Mouse (Mus musculus) granulocyte monocyte progenitor cell, adult 5-6 weeks (primary cell): ENCODE results near the gene Efnb1. TPM values are rescaled to one million over a fixed set of nuclear protein-coding genes. Genes with fewer than 3 reads are reported as not detected.

Experiments
- ATAC-seq: replicated peaks from 2 replicates; pipeline ENCODE4 v1.8.0; 2016; ENCODE audit warnings: mild to moderate bottlenecking, moderate TSS enrichment, inconsistent platforms; ENCODE audit not compliant: poor library complexity, severe bottlenecking
- total RNA-seq, 2 experiments: library from RNA; stranded (forward) in 1 of 2; stranded (reverse) in 1 of 2; fragments of 200-712, 200-1000 nt in 1 of 2; fragments of >200 nt in 1 of 2; fragmentation: Nextera tagmentation in 1 of 2; gene quantifications; 2 replicates each; pipeline ENCODE4 v1.2.3; 2014 to 2017

Gene Efnb1
- total RNA-seq, 2 experiments from 2014 or later, result 0.46 to 0.47 TPM

DNA sequence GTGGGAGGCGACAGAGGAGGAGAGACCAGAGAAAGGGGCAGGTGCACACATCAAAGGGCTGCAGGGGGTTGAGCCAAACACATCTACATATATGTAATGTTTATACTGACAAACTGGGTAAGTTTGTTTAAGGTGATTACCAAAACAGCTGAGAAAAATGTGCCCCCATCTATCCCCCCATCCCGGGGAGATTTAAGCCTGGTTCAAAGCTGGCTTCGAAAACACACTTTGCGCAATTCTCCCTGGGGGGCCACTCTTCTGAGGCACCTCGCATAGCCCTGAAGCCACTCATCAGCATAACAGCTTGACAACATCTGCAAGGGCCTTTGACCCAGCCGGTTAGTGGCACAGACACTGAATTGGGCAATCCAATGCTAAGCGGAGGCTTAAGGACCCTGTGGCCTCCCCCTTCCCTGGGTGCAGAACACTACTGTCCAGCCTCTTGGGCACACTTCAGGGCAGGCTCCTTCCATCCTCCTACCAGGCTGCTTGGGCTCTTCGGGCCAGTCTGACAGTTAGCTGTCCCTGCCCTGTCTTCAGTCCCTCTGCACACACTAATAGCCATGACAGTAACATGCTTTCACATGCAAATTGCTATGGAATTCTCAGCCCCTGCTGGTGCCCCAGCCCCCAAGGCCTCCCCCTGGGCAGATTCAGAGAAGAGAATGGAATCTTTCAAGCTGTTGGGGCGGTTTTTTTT lies 16.8 kb downstream of the Efnb1 start:
- ATAC-seq, result peak; percentile 33; the same call in 1 of the 2 replicates

DNA sequence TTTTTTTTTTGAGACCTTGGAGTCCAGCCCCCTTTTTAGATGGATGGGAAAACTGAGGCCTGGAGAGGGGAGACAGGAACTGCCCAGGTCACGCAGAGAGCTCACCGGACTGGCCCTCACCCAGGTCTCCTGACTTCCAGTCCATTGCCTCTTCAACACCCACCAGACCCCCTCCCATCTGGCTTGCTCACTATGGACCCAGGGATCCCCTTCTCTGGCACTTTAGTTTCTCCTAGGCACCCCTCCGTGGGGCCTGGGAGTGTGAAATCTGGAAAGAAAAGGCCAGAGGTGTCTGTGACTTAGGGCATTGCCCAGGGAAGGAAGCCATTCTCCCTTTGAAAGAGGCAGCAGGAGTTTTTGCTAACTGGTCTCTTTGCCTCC lies 17.3 kb downstream of the Efnb1 start:
- no peak for ATAC-seq

- no peak for ATAC-seq
Measured at GRCm38 (mm10) chrX:99154358-99154757, 18.4 kb downstream of the Efnb1 start.

GRCm38 (mm10) chrX:99159020-99159419 lies 23.1 kb downstream of the Efnb1 start:
- no peak for ATAC-seq

- ATAC-seq, result peak; percentile 17; the same call in 1 of the 2 replicates
Measured at GRCm38 (mm10) chrX:99164111-99164510, 28.2 kb downstream of the Efnb1 start.

- no peak for ATAC-seq
Measured at GRCm38 (mm10) chrX:99164855-99165368, 29.0 kb downstream of the Efnb1 start.

GRCm38 (mm10) chrX:99167014-99167413 lies 31.1 kb downstream of the Efnb1 start:
- peak; percentile 63 for ATAC-seq

DNA sequence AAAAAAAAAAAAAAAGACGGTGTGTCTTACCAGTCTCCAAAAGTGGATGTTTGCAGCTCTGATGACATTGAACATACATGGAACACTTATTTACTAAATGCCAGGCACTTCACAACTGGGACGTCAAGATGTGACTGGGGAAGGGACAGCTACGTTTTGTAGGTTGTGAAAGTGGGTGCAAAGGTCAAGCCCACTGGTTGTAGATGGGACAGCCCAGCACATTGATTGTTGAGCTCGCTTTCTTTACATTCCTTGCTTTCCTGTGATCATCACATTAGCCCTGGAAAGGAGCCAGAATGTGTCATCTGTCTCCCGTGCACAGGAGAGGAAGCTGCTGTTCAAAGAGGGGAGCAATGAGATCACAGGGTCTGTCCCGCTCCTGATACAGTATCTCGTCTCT lies 31.6 kb downstream of the Efnb1 start:
- no peak for ATAC-seq

- ATAC-seq, result no peak
Measured at GRCm38 (mm10) chrX:99172301-99172700, 36.4 kb downstream of the Efnb1 start.

DNA sequence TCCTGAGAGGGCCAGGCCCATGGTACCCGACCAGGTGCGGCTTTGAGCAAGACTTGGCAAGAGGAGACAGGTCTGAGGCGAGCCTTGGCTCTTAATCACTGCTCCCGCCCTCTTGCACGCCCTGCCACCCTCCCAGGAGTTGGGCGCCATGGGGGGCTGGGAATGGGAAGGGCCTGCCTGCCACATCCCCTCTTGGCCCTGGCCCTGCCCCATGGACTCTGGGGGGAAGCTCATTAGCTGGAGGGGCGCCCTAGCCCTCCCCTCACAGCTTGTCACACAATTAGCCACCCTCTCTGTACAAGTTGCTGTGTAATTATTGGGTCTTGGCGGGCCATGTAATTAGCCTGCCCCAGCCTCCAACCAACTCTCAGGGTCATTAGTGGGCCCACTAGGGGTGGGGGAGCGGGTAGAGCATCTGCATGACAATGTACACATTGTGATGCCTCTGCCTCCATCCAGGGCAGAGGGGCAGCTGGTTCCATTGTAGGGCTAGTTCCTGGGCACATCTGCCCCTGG lies 49.2 kb downstream of the Efnb1 start:
- ATAC-seq, result no peak

DNA sequence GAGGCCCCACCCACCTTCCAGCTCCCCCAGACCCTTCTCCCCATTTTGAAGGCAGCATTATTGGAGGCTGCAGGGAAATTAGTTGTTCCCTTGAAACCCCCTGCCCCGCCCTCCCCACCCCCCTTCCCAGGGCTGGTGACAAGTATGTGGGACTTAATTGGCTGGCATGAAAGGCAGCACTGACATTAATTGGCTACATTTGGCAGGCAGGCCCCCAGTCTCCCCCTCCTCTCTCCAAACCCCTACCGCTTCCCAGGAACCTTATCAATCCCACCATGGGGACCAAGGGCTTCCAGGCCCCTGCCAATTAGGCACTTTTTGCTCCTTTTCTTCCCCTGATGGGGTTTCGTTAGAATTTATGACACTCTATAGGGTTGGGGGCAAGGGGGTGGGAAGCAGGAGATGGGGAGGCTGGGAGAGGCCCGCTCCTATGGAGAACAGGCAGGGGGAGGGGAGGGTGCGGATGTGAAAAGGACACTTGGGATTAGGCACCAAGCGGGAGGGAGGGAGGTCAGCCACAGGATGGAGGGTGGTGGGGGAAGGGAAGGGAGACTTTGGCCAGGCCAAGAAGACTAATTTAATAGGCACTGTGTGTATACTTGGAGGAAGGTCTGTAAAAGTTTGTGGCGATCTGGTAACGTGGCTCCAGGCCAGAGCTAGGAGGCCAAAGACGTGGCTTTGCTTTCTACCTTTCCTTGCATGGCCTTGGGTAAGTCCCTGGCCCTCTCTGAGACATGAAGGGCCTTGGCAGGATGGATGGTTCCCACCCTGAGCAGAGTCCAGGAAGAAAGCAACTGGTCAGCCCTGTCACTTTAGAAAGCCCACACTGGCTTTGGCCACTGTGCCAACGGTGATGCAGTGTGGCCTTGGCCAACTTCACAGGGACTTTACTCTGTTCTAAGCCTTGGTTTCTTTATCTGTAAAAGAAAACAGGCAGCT lies 50.8 kb downstream of the Efnb1 start:
- no peak for ATAC-seq

DNA sequence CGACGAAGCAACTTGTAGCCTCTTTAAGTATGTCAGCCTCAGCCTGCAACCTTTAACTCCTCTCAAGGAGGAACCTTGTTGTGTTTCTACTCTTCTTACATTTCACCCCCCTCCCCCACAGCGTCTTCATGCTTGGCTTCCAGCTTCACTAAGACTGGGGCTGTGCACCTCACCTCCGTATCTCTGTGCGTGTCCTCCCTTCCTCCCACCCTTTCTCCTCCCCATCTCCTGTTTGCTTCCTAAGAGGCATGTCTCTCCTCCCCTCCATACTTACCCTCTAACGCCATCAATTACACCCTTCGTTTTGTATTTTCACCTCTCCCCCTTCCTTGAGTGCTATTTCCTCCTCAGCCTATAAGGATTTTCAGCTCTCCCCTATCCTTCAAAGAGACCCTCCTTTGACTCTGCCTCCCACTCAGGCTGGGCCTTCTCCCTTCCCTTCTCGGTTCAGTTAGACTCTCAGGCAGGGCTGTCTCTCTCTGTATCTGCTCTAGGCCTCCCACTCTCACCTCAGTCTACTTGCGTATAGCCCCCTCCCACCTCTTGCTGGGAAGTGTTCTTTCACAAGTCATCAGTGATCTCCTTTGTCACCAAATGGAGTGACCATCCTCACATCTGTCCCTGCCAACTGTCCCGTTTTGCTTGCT lies 55.6 kb downstream of the Efnb1 start:
- no peak for ATAC-seq

- no peak for ATAC-seq
Measured at GRCm38 (mm10) chrX:99196910-99197309, 61.0 kb downstream of the Efnb1 start.

GRCm38 (mm10) chrX:99198532-99198931 lies 62.6 kb downstream of the Efnb1 start:
- ATAC-seq, result peak; percentile 13; the same call in 1 of the 2 replicates

Other genes with a start within 250 kb of the Efnb1 start
- gene Ophn1, start 245.1 kb upstream of the Efnb1 start, total RNA-seq (2014; fragmentation: Nextera tagmentation), result 2.1 and 2.9 TPM in 2 replicates
- gene Ophn1, start 245.1 kb upstream of the Efnb1 start, total RNA-seq (2017), result 1.6 and 2.8 TPM in 2 replicates
- 14.2 and 15.6 TPM in 2 replicates for gene Yipf6, start 199.8 kb upstream of the Efnb1 start, total RNA-seq (2014; fragmentation: Nextera tagmentation)
- gene Yipf6, start 199.8 kb upstream of the Efnb1 start, total RNA-seq (2017), result 18.9 and 28.9 TPM in 2 replicates
- gene Stard8, start 132.9 kb upstream of the Efnb1 start, total RNA-seq (2014; fragmentation: Nextera tagmentation), result 5.4 and 5.7 TPM in 2 replicates
- 7.6 and 9.7 TPM in 2 replicates for gene Stard8, start 132.9 kb upstream of the Efnb1 start, total RNA-seq (2017)